ENCODE assay signal across 1 mouse cellular context in the genomic region with DNA sequence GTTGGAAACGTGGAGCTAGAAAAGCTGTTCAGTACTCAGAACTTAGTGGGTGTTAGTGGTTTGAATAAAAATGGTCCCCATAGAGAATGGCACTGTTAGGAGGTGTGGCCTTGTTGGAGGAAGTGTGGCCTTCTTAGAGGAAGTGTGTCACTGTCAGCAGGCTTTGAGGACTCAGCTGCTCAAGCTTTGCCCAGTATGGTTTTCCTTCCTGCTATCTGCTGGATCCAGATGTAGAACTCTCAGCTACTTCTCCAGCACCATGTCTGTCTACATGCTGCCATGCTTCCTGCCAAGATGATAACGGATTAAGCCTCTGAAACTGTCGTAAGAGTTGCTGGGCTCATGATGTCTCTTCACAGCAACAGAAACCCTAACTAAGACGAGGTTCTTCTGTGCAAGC.
TF ChIP-seq lines count a peak whose summit lies in the region.

No protein-coding gene starts in this region.

TF ChIP-seq in MEL, 35 proteins besides CTCF, POLR2A, EP300 and RAD21 (continued from another document):
- no peak for TF ChIP-seq ZC3H11A (IDR thresholded peaks at IDR 0.05; ENCODE audit: low read depth, low read length)
- TF ChIP-seq TCF12 (IDR thresholded peaks at IDR 0.05; ENCODE audit: low read depth, low read length), result peak; percentile 93
- TF ChIP-seq GABPA (IDR thresholded peaks at IDR 0.05; ENCODE audit: low read depth, low read length), result no peak
- peak; percentile 70 for TF ChIP-seq MAX (IDR thresholded peaks at IDR 0.05; ENCODE audit: low read length)
- TF ChIP-seq MYB (IDR thresholded peaks at IDR 0.05; ENCODE audit: low read depth, low read length), result peak; percentile 48; the same call in 1 of the 2 replicates
- no peak for TF ChIP-seq E2F4 (IDR thresholded peaks at IDR 0.05; ENCODE audit: borderline replicate concordance, low read depth, low read length)
- peak; percentile 91 for TF ChIP-seq RCOR1 (IDR thresholded peaks at IDR 0.05; ENCODE audit: low read depth, low read length)
- TF ChIP-seq ZNF384 (IDR thresholded peaks at IDR 0.05; ENCODE audit: low read depth, low read length), result no peak
- peak; percentile 90 for TF ChIP-seq GATA1 (IDR thresholded peaks at IDR 0.05; ENCODE audit: low read depth, low read length)
- no peak for TF ChIP-seq KAT2A (conservative IDR thresholded peaks at IDR 0.05; ENCODE audit: low read depth, low read length)
